Mouse (Mus musculus) limb, embryonic 15.5 days (tissue): ENCODE results near the gene Limch1. TPM values are rescaled to one million over a fixed set of nuclear protein-coding genes. Genes with fewer than 3 reads are reported as not detected.

Experiments
- ATAC-seq: fragments of 200-750 bp; cut with Nextera tagmentation; 2 replicates; pipeline ENCODE4 v1.8.0; 2017; ENCODE audit warnings: low read depth, moderate TSS enrichment; ENCODE audit not compliant: insufficient number of reproducible peaks, low FRiP score, low TSS enrichment
- H3K27ac ChIP-seq: fragments of 300-500 bp; sonication (generic); 2 replicates; pipeline ENCODE4 v1.5.1; 2015; ENCODE audit warnings: moderate library complexity, mild to moderate bottlenecking, inconsistent platforms
- H3K27me3 ChIP-seq: fragments of 300-500 bp; sonication (generic); 2 replicates; pipeline ENCODE4 v1.6.1; 2015; ENCODE audit warnings: inconsistent platforms
- H3K36me3 ChIP-seq: fragments of 300-500 bp; sonication (generic); 2 replicates; pipeline ENCODE4 v1.6.1; 2015; ENCODE audit warnings: inconsistent platforms
- H3K4me1 ChIP-seq: fragments of 300-500 bp; sonication (generic); 2 replicates; pipeline ENCODE4 v1.6.1; 2015; ENCODE audit warnings: inconsistent platforms
- H3K4me2 ChIP-seq: fragments of 300-500 bp; sonication (generic); 2 replicates; pipeline ENCODE4 v1.6.1; 2015; ENCODE audit warnings: mild to moderate bottlenecking, inconsistent platforms
- H3K4me3 ChIP-seq: fragments of 300-500 bp; sonication (generic); 2 replicates; pipeline ENCODE4 v1.5.1; 2015; ENCODE audit warnings: mild to moderate bottlenecking, inconsistent platforms
- H3K9ac ChIP-seq: fragments of 300-500 bp; sonication (generic); 2 replicates; pipeline ENCODE4 v1.6.1; 2015; ENCODE audit warnings: inconsistent platforms
- H3K9me3 ChIP-seq: fragments of 300-500 bp; sonication (generic); 2 replicates; pipeline ENCODE4 v1.6.1; 2016; ENCODE audit warnings: inconsistent platforms
- WGBS: fragments of 180-500 bp; shearing (Covaris S2); methylation state at CpG from one replicate; pipeline ENCODE4 v1.1.7; 2015; 5-methylcytosine and 5-hydroxymethylcytosine counted together
- microRNA-seq: library from miRNA; unstranded; fragments of <30 nt; microRNA quantifications from one replicate; pipeline ENCODE4, GENCODE M21; 2016
- polyA plus RNA-seq: library from polyadenylated mRNA; unstranded; fragments of >200 nt; fragmentation: Nextera tagmentation; extraction: Ambion mirVana; gene quantifications from 2 replicates; pipeline ENCODE4 v1.2.1, GENCODE M21; 2015

Limch1 gene
- polyA plus RNA-seq, 1 experiment from 2014 or later, result 71.8 TPM

- no peaks in the 10 kb centered on the region for H3K36me3 ChIP-seq
- no peak overlapping the region for H3K27ac ChIP-seq
- H3K27me3 ChIP-seq, result peaks cover 70% of the 10 kb centered on the region
- H3K4me2 ChIP-seq, result no peak overlapping the region
- no peak overlapping the region for H3K4me3 ChIP-seq
- no peak overlapping the region for H3K9ac ChIP-seq
- 82% methylated on average over 2 of the region's 2 CpGs for WGBS
- ATAC-seq, result no peak
- H3K9me3 ChIP-seq, result no peaks in the 10 kb centered on the region
- H3K4me1 ChIP-seq, result peaks cover 3% of the 10 kb centered on the region
These were observed 360.6 kb downstream of the Limch1 start for GRCm38 (mm10) chr5:67106261-67106660.

Small RNA genes within 50 kb of the gene (microRNA-seq; reads per million reads assigned to microRNA genes)
- not detected for gene Gm23841

Other genes with a start within 250 kb of the Limch1 start
- gene Apbb2, start 127.0 kb upstream of the Limch1 start, polyA plus RNA-seq, result 43.2 and 45.6 TPM in 2 replicates
- gene Uchl1, start 69.7 kb upstream of the Limch1 start, polyA plus RNA-seq, result 69.7 and 75.2 TPM in 2 replicates